Mouse (Mus musculus) urinary bladder, postnatal 14 days (tissue): Measurements from ENCODE around the gene Cir1.
A peak's percentile ranks its signal among the peaks of the same experiment; 100 is the strongest.

Experiments
- DNase-seq: peaks from one replicate; pipeline ENCODE4 v3.0.0; 2021; ENCODE audit warnings: low spot score

The Cir1 gene

DNA sequence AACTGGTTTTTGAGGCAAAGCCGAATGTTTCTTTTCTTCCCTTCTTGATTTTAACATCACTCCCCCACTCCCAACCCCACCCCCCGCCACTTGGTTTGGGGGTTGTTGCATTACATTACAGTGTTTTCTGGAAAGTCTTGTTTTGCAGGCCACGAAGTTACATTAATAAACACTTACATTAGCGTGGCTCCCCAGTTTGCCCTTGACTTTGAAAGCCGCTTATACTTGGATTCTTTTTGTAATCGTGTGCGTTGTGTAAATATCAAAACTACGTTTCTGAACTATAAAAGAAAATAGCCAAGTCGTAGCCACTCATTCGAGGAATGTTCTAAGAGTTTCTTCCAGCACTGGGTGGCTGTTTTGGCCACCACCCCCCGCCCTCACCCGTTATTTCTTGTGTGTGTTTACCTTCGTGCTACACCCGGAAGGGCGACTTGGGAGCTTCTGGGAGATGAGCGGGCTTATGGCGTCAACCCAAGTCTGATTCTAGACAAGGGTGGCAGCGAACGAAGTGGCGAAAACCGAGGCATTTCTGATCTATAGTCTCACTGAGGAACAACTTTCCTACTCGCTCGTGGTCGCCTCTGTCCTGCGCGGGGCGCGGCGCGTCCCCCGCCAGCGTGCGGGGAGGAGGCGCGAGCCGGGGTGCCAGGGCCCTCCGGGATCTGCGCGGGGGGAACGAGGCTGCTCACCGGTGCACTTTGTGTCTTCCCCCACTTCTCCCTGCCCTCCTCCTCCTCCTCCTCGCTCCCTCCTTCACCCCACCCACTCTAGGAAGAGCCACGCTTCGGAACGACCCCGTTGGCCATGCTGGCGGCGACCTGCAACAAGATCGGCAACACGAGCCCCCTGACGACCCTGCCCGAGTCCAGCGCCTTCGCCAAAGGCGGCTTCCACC, 39.9 kb downstream of the Cir1 start:
- no peak for DNase-seq

DNA sequence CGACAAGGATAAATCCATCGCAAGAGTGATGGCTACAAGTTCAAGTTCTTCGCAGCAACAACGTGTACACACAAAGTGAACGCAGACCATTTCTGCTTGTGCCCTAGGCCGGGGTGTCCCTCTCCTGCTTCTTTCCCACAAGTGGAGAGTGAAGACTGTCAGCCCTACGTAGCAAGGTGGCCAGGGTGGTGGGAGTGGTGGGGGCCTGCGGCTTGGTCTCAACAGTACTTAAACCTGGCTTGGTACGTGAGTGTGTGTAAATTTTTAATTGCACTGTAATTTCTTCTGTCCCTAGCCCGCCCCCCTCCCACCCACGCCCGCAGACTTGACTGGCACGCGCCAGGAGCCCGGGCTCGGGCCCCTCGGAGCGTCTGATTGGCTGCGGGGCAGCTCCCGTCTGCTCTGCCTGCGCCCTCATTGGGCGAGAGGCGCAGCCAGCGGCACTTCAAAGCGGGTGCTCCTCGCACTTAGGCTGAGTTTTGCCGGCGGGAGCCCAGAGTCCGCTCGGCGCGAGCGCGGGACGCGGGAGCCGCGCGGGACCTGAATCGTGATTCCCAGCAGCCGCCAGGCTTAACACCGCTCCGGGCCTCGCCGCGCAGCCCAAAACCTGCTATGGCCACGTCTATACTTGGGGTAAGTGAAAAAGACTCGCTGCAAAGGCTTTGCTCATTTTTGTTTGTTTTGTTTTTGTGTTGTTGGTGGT, 40.9 kb downstream of the Cir1 start, which contains the start of gene Sp9:
TSS of gene Sp9 (plus strand) at position 467 of the 703 bp plus-strand sequence.
- DNase-seq: peak; percentile 22

DNA sequence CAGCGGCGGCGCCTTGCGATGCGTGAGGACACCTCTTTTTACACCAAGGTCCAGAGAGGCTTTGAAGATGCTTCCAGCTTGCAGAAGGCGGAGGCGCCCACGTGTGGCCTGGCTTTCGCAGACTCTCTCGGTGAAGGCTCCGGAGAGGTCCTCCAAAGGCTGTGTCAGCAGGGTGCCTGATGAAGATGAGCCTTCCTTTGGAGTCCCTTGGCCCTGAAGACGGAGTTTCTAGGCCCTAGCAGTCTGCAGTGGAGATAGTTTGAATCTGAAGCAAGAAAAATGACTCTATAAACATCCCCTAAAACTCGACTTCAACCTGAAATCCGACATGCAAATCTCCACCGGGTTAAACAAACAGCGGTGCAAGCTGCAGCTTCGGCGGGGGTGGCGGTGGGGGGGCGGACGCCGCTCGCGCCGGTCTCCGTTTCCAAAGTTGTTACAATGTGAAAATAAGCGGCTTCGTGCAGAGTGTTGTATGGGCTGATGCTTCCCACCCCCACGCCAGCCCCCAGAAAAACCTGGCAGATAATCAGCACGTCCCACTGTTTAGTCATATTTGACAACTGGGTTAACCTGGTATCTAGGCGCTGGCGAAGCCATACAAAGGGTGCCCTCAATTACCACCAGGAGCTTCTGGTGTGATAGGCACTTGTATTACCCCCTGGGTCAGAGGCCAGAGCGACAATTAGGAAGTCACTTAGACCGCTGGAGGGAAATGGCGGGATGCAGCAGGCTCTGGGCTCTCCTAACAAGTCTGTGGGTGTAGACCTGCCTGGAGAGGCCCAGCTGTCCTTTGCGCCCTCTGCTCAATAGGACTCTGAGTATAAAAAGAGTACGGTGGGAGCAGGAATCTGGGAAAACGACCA, 41.7 kb downstream of the Cir1 start:
- DNase-seq: peak; percentile 16

DNA sequence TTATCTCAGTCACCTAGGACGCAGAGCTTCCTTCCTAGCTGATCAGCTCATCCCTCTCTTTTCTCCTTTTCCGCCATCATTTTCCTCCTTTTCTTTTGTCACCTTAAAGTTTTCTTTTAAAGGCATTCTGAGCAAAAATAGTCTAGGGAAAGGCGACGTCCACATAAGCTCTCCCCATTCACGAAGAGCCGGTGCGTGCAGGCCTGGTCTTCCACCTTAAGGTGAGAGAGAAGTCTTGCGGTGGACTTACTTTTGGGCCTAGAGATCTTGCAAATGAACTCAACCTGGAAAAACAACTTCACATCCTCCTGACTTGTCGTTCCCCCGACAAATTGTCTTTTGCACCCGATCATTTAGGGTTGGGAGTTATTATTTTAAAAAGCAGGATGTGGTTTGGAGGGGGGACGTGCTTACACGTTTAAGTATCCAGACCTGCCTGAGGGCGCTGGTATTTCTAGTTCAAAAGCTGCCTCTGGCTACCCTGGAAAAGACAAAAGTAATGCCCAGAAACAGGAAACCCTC, 42.4 kb downstream of the Cir1 start:
- DNase-seq: no peak

DNA sequence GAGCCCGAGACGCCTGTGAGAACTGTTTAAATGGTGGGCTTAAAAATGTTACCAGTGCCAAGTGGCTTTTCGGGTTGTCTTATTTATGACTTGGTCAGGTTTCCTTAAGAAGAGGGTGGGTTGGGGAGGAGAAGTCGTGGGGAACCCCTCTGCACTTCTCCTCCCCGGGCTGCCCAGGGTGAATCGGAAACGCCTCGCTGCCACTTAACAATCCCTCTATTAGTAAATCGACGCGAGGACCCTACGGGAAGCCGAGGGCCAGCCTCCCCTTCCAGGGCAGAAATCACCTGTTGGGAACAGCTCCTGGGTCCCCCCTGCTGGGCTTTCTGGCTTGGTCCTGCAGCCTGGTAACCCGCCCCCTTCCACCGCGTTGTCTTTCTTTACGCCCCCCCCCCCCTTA, 42.8 kb downstream of the Cir1 start:
- DNase-seq: no peak

DNA sequence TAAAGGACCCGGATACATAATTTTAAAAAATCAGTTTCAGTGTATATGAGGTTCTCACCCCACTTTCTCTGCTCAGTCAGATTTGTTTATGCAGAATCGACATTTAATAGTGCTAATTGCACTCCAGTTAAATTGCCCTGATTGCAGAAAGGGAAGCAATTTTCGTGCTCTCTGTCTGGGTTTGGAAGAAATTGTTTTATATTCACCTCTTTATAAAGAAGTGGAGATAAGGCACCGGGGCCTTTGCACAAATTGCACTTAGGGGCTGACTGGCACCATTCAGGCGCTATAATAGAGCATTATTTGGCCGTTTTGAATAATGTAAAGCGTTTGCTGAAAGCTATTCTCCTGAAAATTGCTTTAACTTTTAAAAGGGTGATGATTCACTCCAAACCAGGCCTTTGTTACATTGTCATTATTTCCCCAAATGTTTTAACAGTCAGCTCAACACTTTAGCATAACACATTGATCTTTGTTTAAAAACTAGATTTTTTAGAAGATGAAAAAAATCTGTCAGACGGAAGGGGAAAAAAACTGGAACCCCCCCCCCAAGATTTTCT, 43.6 kb downstream of the Cir1 start:
- no peak for DNase-seq

DNA sequence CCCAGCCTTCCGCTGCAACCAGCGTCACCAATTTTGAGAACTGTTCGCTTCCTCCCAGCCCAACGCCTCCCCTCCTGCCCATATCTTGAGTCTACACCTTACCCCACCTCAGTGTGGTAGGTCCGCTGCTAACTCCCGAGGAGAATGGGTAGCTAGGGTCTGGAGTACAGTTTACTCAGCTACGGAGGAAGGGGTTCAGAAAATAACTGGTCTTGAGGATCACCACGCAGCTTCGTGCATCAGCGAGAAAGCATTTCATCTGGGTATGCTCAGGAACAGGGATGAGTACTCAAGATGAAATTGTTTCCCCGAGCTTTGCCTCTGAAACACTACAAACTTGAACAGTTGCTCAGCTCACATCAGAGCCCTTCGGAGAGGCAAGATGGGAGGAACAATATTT, 44.2 kb downstream of the Cir1 start:
- no peak for DNase-seq

DNA sequence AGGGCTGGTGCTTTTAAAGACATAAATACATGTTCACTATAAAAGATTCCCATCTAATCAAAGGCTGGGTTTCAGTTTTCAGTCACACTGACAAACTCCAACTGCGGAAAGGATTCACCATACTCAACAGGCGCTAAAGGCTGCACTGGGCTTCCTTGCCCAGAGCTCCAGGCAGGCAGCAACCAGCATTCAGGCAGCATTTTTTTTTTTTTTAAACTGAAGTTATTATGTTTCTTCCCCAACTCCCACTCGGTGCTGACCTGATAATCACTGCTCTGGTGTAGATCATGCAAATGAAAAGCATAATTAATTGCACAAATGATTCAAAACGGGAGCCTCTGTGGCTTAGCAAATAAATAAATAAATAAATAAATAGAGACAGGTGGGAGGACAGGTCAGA, 44.7 kb downstream of the Cir1 start:
- no peak for DNase-seq

DNA sequence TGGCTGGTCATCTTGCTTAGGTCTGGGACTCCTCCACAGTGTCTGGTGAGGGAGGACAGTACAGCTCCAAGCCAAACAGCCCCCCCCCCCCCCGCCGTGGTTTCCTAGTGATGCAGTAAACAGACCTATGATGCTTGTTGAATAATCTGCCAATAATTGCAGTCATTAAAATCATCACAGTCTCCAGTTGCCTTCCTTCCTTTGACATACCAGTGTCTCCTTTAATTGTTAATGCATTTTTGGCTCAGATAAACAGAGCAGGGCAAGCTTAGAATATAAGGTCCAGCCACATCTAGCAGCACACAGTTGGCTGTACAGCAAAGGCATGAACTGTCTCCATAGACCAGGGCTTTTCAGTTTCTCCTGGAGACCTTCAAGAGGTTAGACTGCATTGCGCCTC, 45.3 kb downstream of the Cir1 start:
- DNase-seq: no peak

DNA sequence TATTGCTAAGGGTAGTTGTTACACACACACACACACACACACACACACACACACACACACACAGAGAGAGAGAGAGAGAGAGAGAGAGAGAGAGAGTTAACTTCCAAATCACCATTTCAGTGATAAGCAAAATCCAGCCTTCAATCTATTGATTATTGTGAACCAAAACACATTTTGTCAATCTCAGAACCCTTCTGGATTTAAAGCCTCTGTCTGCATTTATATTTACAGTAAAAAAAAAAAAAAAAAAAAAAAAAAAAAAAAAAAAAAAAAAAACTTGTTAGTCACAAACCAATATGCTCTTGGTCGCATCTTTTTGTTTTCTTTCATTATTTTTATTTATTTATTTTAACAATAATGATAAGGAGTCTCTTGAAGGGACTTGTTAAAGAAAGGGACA, 45.9 kb downstream of the Cir1 start:
- DNase-seq: no peak

DNA sequence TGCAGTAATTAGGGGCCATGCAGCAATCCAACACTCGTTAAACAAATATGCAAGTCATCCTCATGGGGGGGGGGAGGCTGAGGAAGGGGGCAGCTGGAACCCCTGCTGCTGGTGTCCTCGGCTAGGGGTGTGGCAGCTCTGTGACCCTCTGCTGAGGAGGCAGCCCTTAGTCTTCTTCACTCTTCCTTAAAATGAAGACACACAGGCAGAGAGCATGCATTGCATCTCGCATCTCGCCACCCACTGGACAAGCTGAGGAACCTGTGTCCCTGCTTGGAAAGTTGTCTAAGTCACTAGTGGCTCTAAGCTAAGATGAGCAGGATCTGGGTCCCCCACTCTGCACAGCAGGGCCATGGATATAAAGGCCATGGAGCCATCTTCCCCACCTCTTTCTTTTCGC, 46.5 kb downstream of the Cir1 start:
- no peak for DNase-seq

DNA sequence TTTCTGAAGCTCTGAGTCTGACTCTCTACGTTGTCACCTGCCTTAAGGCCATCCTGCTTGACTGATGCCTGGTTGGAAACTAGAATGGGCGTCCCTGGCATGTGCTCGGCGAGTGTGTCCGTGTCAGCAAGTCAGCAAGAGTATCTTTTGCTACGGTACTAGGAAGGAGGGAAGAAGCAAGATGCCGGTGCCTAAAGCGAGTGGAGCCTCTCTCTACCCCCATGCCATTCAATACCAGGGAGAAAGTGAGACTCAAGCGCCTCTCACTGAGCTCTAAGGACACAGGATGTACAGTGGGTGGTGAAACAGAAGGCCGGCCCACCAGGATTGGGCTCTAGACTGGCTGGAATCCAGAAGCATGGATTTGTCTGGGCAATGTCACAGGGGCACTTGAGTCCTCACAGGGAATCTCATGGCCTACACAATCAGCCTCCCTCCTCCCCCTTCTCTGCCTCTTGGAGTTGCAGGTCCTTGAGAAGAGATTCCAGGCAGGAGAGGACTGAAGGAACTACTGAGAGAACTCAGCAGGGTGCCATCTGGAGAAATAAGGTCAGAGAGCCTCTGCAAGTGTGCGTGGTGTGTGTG, 47.8 kb downstream of the Cir1 start:
- no peak for DNase-seq

DNA sequence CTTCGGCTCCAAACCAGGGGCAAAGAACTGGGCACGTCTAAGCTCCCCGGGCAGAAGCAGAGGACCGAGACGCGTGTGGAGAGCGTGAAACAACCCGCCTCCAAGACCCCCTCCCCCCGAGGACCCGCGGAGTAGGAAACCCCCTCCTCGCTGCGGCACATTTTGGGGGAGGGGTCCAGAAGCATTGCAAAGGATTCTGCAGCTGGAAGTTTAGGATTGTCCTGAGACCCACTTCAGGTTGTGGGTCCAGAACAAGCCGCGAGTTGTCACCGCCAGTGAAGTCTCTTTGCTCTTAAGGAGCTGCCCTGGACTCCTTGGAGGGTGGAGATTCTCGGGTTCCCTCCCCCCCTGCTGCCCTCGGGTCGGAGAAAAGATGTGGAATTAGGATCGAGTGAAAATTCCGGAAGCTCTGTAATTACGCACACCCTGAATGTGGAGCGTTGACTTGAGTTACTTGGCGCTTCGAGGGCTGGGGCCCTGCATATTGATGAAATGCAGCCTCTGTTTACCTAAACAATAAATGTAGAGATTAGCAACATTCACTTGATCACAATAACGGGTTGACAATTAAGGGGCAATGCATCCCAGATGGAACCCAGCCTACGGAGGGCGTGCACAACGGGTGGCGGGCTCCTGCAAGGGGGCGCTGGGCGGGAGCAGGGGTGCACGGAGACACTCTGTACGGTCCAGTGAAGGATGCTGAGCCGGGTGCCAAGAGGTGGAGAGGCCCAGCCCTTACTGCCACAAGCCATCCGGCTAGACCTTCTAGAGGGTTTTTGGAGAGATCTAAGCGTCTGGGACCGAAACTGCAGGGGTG, 48.5 kb downstream of the Cir1 start:
- DNase-seq: peak; percentile 21

DNA sequence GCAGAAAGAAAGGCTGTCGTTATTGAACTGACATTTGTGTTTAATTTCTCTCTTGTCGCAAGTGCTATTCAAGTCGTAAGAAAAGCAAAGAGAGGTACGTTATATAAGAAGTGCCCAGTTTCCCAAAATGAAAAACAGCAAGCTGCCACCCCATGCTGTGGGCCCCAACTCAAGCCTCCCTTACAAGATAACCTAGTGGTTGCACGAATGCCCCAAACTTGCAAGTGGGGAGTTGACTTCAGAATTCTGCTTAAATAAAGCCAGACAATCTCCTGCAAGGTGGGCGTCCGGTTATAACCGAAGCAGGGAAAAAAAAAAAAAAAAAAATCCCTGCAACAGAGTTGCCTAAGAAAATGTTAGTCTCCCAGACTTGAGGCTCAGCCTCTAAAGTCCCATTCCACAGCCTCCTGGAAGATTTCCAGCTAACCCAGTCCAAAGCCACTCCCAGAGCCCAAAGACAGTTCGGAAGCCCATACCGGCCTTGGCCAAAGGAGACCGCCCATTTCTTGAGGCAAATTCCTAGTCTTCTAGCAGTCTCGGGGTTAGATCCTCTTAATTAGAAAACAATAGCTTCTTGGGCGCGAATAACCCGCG, 49.2 kb downstream of the Cir1 start:
- peak; percentile 20 for DNase-seq

DNA sequence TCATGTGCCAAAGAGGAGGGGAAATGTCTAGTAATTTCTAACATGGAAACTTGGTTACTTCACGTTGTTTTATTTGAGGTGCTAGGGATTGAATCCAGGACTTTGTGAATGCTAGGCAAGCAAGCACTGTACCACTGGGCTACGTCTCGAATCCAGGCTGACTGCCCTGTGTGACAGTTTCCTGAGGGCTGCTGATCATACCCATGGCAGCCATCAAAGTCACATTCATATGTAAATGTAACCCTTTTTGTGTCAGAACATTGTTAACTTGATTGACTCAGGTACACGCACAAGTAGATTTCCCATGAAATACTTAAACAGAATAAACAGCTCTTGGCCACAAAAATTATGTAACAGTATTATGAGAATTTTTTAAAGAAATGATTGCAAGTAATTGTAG, 63.8 kb downstream of the Cir1 start:
- no peak for DNase-seq

DNA sequence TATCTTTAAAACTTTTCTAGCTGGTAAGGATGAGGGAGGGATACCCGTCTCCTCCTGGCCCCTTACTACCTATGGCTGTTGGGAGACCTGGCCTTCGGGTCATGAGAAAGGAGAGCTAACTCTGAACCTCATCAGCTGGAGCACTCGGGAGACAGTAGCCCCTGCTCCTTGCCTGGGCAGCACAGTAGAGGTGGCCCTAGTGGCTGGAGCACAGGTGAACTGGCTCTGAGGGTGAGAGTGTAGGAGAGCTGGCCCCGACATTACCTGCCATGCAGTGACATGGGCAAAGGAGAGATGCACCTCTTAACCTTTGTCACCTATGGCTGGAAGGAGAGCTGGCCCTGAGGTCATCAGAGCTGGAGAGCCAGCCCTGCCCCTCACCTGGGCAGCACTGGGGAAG, 71.2 kb downstream of the Cir1 start:
- no peak for DNase-seq
